Mouse (Mus musculus): ENCODE results near the gene Plet1. TPM values are rescaled to one million over a fixed set of nuclear protein-coding genes. Genes with fewer than 3 reads are reported as not detected.

The Plet1 gene
- polyA plus RNA-seq, 1 experiment from 2014 or later, result not detected

- H3K4me3 ChIP-seq, result no peak overlapping the region
- WGBS, result 72% methylated on average over 6 of the region's 6 CpGs
These were observed 2.8 kb downstream of the Plet1 start for GRCm38 (mm10) chr9:50497076-50497475.

GRCm38 (mm10) chr9:50497536-50497935 is 3.2 kb downstream of the Plet1 start:
- H3K4me2 ChIP-seq, result no peak overlapping the region
- no peaks in the 10 kb centered on the region for H3K36me3 ChIP-seq (ENCODE audit: poor library complexity, severe bottlenecking)
- WGBS, result 88% methylated on average over 2 of the region's 2 CpGs
- H3K4me3 ChIP-seq, result no peak overlapping the region
- H3K27me3 ChIP-seq, result no peaks in the 10 kb centered on the region
- no peak for ATAC-seq
- H3K9ac ChIP-seq, result no peak overlapping the region
- H3K27ac ChIP-seq, result no peak overlapping the region
- H3K9me3 ChIP-seq (replicated peaks), result no peaks in the 10 kb centered on the region
- H3K4me1 ChIP-seq, result peaks cover 5% of the 10 kb centered on the region

More at GRCm38 (mm10) chr9:50497076-50497475, 2.8 kb downstream of the Plet1 start:
- Histone ChIP-seq H3K27ac (no peak overlapping the region), H3K4me1 (peaks cover 5% of the 10 kb centered on the region), H3K27me3 (no peaks in the 10 kb centered on the region), H3K9ac (no peak overlapping the region), H3K36me3 (ENCODE audit: poor library complexity, severe bottlenecking) (no peaks in the 10 kb centered on the region), H3K9me3 (replicated peaks) (no peaks in the 10 kb centered on the region), H3K4me2 (no peak overlapping the region)
- no peak for ATAC-seq

- no peak overlapping the region for H3K4me2 ChIP-seq
- H3K4me3 ChIP-seq, result no peak overlapping the region
- no peak overlapping the region for H3K9ac ChIP-seq
- WGBS, result 85% methylated on average over 16 of the region's 16 CpGs
- H3K9me3 ChIP-seq (replicated peaks), result no peaks in the 10 kb centered on the region
- H3K4me1 ChIP-seq, result peaks cover 5% of the 10 kb centered on the region
- no peak overlapping the region for H3K27ac ChIP-seq
- H3K36me3 ChIP-seq (ENCODE audit: poor library complexity, severe bottlenecking), result no peaks in the 10 kb centered on the region
- H3K27me3 ChIP-seq, result no peaks in the 10 kb centered on the region
- ATAC-seq, result no peak
These were observed 4.5 kb downstream of the Plet1 start for GRCm38 (mm10) chr9:50498815-50499214.

GRCm38 (mm10) chr9:50499781-50500180 is 5.5 kb downstream of the Plet1 start:
- ATAC-seq, result no peak
- Histone ChIP-seq H3K4me3 (no peak overlapping the region), H3K9me3 (replicated peaks) (no peaks in the 10 kb centered on the region), H3K36me3 (ENCODE audit: poor library complexity, severe bottlenecking) (no peaks in the 10 kb centered on the region), H3K27ac (no peak overlapping the region), H3K4me2 (no peak overlapping the region), H3K4me1 (peaks cover 5% of the 10 kb centered on the region), H3K27me3 (no peaks in the 10 kb centered on the region), H3K9ac (no peak overlapping the region)
- WGBS, result 90% methylated on average over 3 of the region's 3 CpGs

- H3K4me2 ChIP-seq, result peak overlapping the region; percentile 53
- no peaks in the 10 kb centered on the region for H3K36me3 ChIP-seq (ENCODE audit: poor library complexity, severe bottlenecking)
- no peak for ATAC-seq
- H3K4me1 ChIP-seq, result peaks cover 5% of the 10 kb centered on the region
- H3K9me3 ChIP-seq (replicated peaks), result no peaks in the 10 kb centered on the region
- no peak overlapping the region for H3K27ac ChIP-seq
- peak overlapping the region; percentile 31 for H3K4me3 ChIP-seq
- H3K9ac ChIP-seq, result no peak overlapping the region
- H3K27me3 ChIP-seq, result no peaks in the 10 kb centered on the region
- WGBS, result 74% methylated on average over 15 of the region's 15 CpGs
These were observed 6.2 kb downstream of the Plet1 start for GRCm38 (mm10) chr9:50500467-50500973.

GRCm38 (mm10) chr9:50500974-50501501 is 6.7 kb downstream of the Plet1 start:
- Histone ChIP-seq H3K4me3 (peak overlapping the region; percentile 31), H3K4me1 (peaks cover under 1% of the 10 kb centered on the region), H3K9me3 (replicated peaks) (no peaks in the 10 kb centered on the region), H3K36me3 (ENCODE audit: poor library complexity, severe bottlenecking) (no peaks in the 10 kb centered on the region), H3K4me2 (peak overlapping the region; percentile 53), H3K27ac (no peak overlapping the region), H3K9ac (no peak overlapping the region), H3K27me3 (no peaks in the 10 kb centered on the region)
- peak; percentile 85 for ATAC-seq
- WGBS, result 26% methylated on average over 14 of the region's 14 CpGs

- no peak for ATAC-seq
- Histone ChIP-seq H3K4me1 (no peaks in the 10 kb centered on the region; the same call in 1 of the 2 replicates), H3K9me3 (replicated peaks) (no peaks in the 10 kb centered on the region), H3K9ac (no peak overlapping the region), H3K4me3 (no peak overlapping the region), H3K4me2 (no peak overlapping the region), H3K36me3 (ENCODE audit: poor library complexity, severe bottlenecking) (no peaks in the 10 kb centered on the region), H3K27me3 (no peaks in the 10 kb centered on the region), H3K27ac (no peak overlapping the region)
- 87% methylated on average over 3 of the region's 3 CpGs for WGBS
These were observed 8.6 kb downstream of the Plet1 start for GRCm38 (mm10) chr9:50502949-50503348.

GRCm38 (mm10) chr9:50505405-50505804 is 11.1 kb downstream of the Plet1 start:
- no peaks in the 10 kb centered on the region for H3K36me3 ChIP-seq (ENCODE audit: poor library complexity, severe bottlenecking)
- H3K9me3 ChIP-seq (replicated peaks), result no peaks in the 10 kb centered on the region
- no peak overlapping the region for H3K9ac ChIP-seq
- no peak overlapping the region for H3K4me3 ChIP-seq
- no peak for ATAC-seq
- no peaks in the 10 kb centered on the region; the same call in 1 of the 2 replicates for H3K4me1 ChIP-seq
- no peak overlapping the region for H3K4me2 ChIP-seq
- no peak overlapping the region for H3K27ac ChIP-seq
- H3K27me3 ChIP-seq, result no peaks in the 10 kb centered on the region
- WGBS, result 66% methylated on average over 6 of the region's 6 CpGs

GRCm38 (mm10) chr9:50507570-50507969 is 13.2 kb downstream of the Plet1 start:
- no peaks in the 10 kb centered on the region for H3K9me3 ChIP-seq (replicated peaks)
- H3K27me3 ChIP-seq, result no peaks in the 10 kb centered on the region
- no peaks in the 10 kb centered on the region for H3K4me1 ChIP-seq
- H3K4me3 ChIP-seq, result no peak overlapping the region
- no peak for ATAC-seq
- no peak overlapping the region for H3K4me2 ChIP-seq
- WGBS, result 89% methylated on average over 7 of the region's 7 CpGs
- no peaks in the 10 kb centered on the region for H3K36me3 ChIP-seq (ENCODE audit: poor library complexity, severe bottlenecking)
- no peak overlapping the region for H3K9ac ChIP-seq
- H3K27ac ChIP-seq, result no peak overlapping the region

GRCm38 (mm10) chr9:50515462-50515861 is 21.1 kb downstream of the Plet1 start:
- Histone ChIP-seq H3K27me3 (no peaks in the 10 kb centered on the region), H3K27ac (no peak overlapping the region), H3K4me3 (no peak overlapping the region), H3K4me2 (no peak overlapping the region), H3K36me3 (ENCODE audit: poor library complexity, severe bottlenecking) (no peaks in the 10 kb centered on the region), H3K9ac (no peak overlapping the region), H3K9me3 (replicated peaks) (no peaks in the 10 kb centered on the region), H3K4me1 (no peaks in the 10 kb centered on the region)
- WGBS, result 91% methylated on average over 5 of the region's 5 CpGs
- no peak for ATAC-seq

GRCm38 (mm10) chr9:50518781-50519180 is 24.5 kb downstream of the Plet1 start:
- Histone ChIP-seq H3K36me3 (ENCODE audit: poor library complexity, severe bottlenecking) (0 out of 2 replicates have a peak, but pooled peaks cover 6% of the 10 kb centered on the region), H3K9ac (no peak overlapping the region), H3K4me1 (no peaks in the 10 kb centered on the region), H3K4me2 (no peak overlapping the region), H3K27ac (no peak overlapping the region), H3K9me3 (replicated peaks) (no peaks in the 10 kb centered on the region), H3K4me3 (no peak overlapping the region), H3K27me3 (no peaks in the 10 kb centered on the region)
- WGBS, result 9% methylated on average over 2 of the region's 2 CpGs
- ATAC-seq, result no peak

- Histone ChIP-seq H3K4me3 (no peak overlapping the region), H3K9me3 (replicated peaks) (no peaks in the 10 kb centered on the region), H3K36me3 (ENCODE audit: poor library complexity, severe bottlenecking) (0 out of 2 replicates have a peak, but pooled peaks cover 6% of the 10 kb centered on the region), H3K9ac (no peak overlapping the region), H3K27me3 (no peaks in the 10 kb centered on the region), H3K4me1 (no peaks in the 10 kb centered on the region), H3K27ac (no peak overlapping the region), H3K4me2 (no peak overlapping the region)
- WGBS, result 91% methylated on average over 6 of the region's 6 CpGs
- no peak for ATAC-seq
These were observed 26.4 kb downstream of the Plet1 start for GRCm38 (mm10) chr9:50520748-50521147.

- 0 out of 2 replicates have a peak, but pooled peaks cover 6% of the 10 kb centered on the region for H3K36me3 ChIP-seq (ENCODE audit: poor library complexity, severe bottlenecking)
- H3K27me3 ChIP-seq, result no peaks in the 10 kb centered on the region
- no peak overlapping the region for H3K9ac ChIP-seq
- H3K4me2 ChIP-seq, result no peak overlapping the region
- no peak overlapping the region for H3K27ac ChIP-seq
- H3K4me3 ChIP-seq, result no peak overlapping the region
- no peaks in the 10 kb centered on the region for H3K4me1 ChIP-seq
- WGBS, result 63% methylated on average over 2 of the region's 2 CpGs
- H3K9me3 ChIP-seq (replicated peaks), result no peaks in the 10 kb centered on the region
- ATAC-seq, result no peak
These were observed 27.2 kb downstream of the Plet1 start for GRCm38 (mm10) chr9:50521562-50521961.
